Mouse (Mus musculus) C2C12 (cell line): ENCODE data around the gene Txndc2. TPM values are rescaled to one million over a fixed set of nuclear protein-coding genes. Genes with fewer than 3 reads are reported as not detected.

ENCODE experiments used
- H3K27me3 ChIP-seq: one replicate; pipeline ENCODE4 v1.6.1; 2011; ENCODE audit not compliant: control insufficient read depth, insufficient read depth, insufficient read length
- H3K36me3 ChIP-seq: one replicate; pipeline ENCODE4 v1.6.1; 2011; ENCODE audit not compliant: control insufficient read depth, insufficient read depth
- H3K4me3 ChIP-seq: one replicate; pipeline ENCODE4 v1.5.1; 2011; ENCODE audit warnings: mild to moderate bottlenecking, control low read depth; ENCODE audit not compliant: poor library complexity, insufficient read depth, severe bottlenecking
- H3K79me2 ChIP-seq: one replicate; pipeline ENCODE4 v1.6.1; 2011; ENCODE audit not compliant: control insufficient read depth, insufficient read depth
- H3K79me3 ChIP-seq: one replicate; pipeline ENCODE4 v1.6.1; 2011; ENCODE audit warnings: low read depth, control low read depth
- H3ac ChIP-seq: one replicate; pipeline ENCODE3; 2011; ENCODE audit warnings: low read depth; ENCODE audit not compliant: control insufficient read depth, insufficient read length
- CEBPB ChIP-seq: IDR thresholded peaks from one replicate; pipeline ENCODE4 v1.6.1; 2011; ENCODE audit warnings: low read depth, mild to moderate bottlenecking, control low read depth, moderate library complexity
- CTCF ChIP-seq: IDR thresholded peaks from one replicate; pipeline ENCODE4 v1.5.1; 2011; ENCODE audit not compliant: control insufficient read depth, insufficient read depth, insufficient read length
- FOSL1 ChIP-seq: IDR thresholded peaks from one replicate; pipeline ENCODE4 v1.8.0; 2011; ENCODE audit warnings: mild to moderate bottlenecking, low read length; ENCODE audit not compliant: poor library complexity, insufficient read depth, severe bottlenecking
- MAX ChIP-seq: IDR thresholded peaks from one replicate; pipeline ENCODE4 v1.6.1; 2011; ENCODE audit warnings: mild to moderate bottlenecking, control low read depth
- MYOD1 ChIP-seq: IDR thresholded peaks from one replicate; pipeline ENCODE4 v1.6.1; 2011; ENCODE audit warnings: low read depth; ENCODE audit not compliant: control insufficient read depth, insufficient read length
- MYOG ChIP-seq: IDR thresholded peaks from one replicate; pipeline ENCODE4 v1.6.1; 2011; ENCODE audit not compliant: control insufficient read depth, insufficient read length; ENCODE audit errors: extremely low read depth
- USF1 ChIP-seq: IDR thresholded peaks from one replicate; pipeline ENCODE4 v1.6.1; 2011; ENCODE audit warnings: low read depth, mild to moderate bottlenecking, control low read depth, moderate library complexity
- polyA plus RNA-seq: library from polyadenylated mRNA; unstranded; fragments of >200 nt; fragmentation: generic; extraction: Trizol; gene quantifications from one replicate; pipeline ENCODE4 v1.2.1, GENCODE M21; 2012; ENCODE audit warnings: missing spikeins

The Txndc2 gene
- polyA plus RNA-seq, 1 experiment: 0.12 TPM

- H3K36me3 ChIP-seq: peaks cover 9% of the 10 kb centered on the region
- TF ChIP-seq MAX (peak; percentile 76), CTCF (no peak), USF1 (peak; percentile 95), MYOG (no peak), FOSL1 (no peak), MYOD1 (no peak)
- no peaks in the 10 kb centered on the region for H3K27me3 ChIP-seq
- H3K4me3 ChIP-seq: peak within 1 kb of the TSS; percentile 95
- peaks cover 42% of the 10 kb centered on the region for H3K79me3 ChIP-seq
- peaks cover 47% of the 10 kb centered on the region for H3K79me2 ChIP-seq
- peak within 1 kb of the TSS; percentile 97 for H3ac ChIP-seq
Measured at GRCm38 (mm10) chr17:65613463-65614412, 28.2 kb downstream of the Txndc2 start, which contains the start of gene Vapa. Gene Vapa, minus strand, starts transcription at chr17:65613555.

- TF ChIP-seq USF1 (no peak), MAX (no peak), CEBPB (no peak), MYOG (no peak), MYOD1 (no peak)
- H3K27me3 ChIP-seq: no peaks in the 10 kb centered on the region
- peaks cover 16% of the 10 kb centered on the region for H3K36me3 ChIP-seq
- peaks cover 48% of the 10 kb centered on the region for H3K79me3 ChIP-seq
- peaks cover 53% of the 10 kb centered on the region for H3K79me2 ChIP-seq
- H3K4me3 ChIP-seq: peak overlapping the region; percentile 95
- H3ac ChIP-seq: peak overlapping the region; percentile 71
Measured at GRCm38 (mm10) chr17:65613142-65613462, 28.9 kb downstream of the Txndc2 start.

DNA sequence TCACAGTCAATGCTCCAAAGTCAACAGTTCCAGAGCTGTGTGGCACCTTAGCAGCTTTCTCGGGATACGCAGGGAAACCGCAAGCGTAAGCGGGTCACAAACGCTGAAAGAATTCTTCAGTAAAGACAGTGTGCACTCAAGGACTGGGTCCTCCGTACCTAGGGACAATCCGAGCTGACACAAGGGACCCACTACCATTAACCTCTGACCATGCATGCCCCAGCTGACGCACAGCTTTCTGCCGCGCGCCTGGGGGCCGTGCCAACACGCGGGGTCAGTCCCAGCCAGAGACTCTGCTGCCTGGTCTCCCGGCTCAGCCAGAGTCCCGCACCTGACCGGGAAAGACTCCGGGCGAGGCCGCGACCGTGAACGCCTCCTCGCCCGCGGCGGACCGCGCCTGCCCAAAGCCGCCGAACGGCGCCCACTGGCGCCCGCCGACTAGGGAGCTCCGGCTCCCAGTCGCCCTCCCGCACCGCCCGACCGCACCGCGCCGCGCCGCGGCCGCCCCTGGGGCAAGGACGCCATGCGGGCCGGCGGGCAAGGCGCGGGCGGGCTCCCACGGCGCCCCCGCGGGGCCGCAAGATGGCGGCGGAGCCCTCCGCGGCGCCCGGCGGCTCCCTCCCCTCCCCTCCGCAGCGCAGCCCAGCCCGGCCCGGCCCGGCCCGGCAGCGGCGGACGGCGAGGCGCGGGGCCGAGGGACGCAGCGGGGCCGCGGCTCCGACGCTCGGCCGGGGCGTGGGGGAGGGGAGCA, 29.4 kb downstream of the Txndc2 start:
- TF ChIP-seq CTCF (peak; percentile 14), MAX (no peak)
- Histone ChIP-seq H3K27me3 (no peaks in the 10 kb centered on the region), H3K79me3 (peaks cover 53% of the 10 kb centered on the region), H3K4me3 (peak overlapping the region; percentile 95), H3ac (peak overlapping the region; percentile 71), H3K79me2 (peaks cover 58% of the 10 kb centered on the region), H3K36me3 (peaks cover 17% of the 10 kb centered on the region)

DNA sequence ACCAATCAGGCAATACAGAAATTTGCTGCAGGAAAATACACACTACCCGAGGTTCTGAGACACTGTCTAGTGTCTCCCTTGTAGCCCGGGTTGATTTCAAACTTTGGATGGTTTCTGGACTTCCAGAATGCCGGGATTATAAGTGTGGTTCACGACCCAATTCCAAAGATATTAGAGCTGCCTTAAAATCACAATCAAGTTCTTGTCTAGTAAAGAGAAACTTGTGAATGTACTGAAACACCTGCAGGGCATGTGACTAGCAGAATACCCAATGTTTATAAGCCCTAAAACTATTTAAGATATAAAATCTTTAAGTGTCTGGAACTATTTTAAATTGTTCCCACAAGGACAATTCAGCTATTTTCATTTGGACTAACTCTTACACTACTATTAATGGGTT, 30.2 kb downstream of the Txndc2 start:
- H3K27me3 ChIP-seq: no peaks in the 10 kb centered on the region
- peaks cover 67% of the 10 kb centered on the region for H3K79me2 ChIP-seq
- peaks cover 62% of the 10 kb centered on the region for H3K79me3 ChIP-seq
- peaks cover 20% of the 10 kb centered on the region for H3K36me3 ChIP-seq
- peak overlapping the region; percentile 95 for H3K4me3 ChIP-seq
- peak overlapping the region; percentile 13 for H3ac ChIP-seq
- no peak for TF ChIP-seq MYOG
- no peak for TF ChIP-seq USF1
- TF ChIP-seq MAX: no peak
- no peak for TF ChIP-seq CEBPB
- TF ChIP-seq MYOD1: no peak
- no peak for TF ChIP-seq FOSL1
- TF ChIP-seq CTCF: no peak

GRCm38 (mm10) chr17:65608743-65609142, 33.2 kb downstream of the Txndc2 start:
- no peak overlapping the region for H3K4me3 ChIP-seq
- no peaks in the 10 kb centered on the region for H3K27me3 ChIP-seq
- H3K36me3 ChIP-seq: peaks cover 20% of the 10 kb centered on the region
- no peak for TF ChIP-seq FOSL1
- no peak for TF ChIP-seq USF1
- TF ChIP-seq CTCF: no peak
- TF ChIP-seq MYOD1: no peak
- no peak for TF ChIP-seq MYOG
- no peak for TF ChIP-seq CEBPB
- no peak for TF ChIP-seq MAX
- no peak overlapping the region for H3ac ChIP-seq
- peaks cover 92% of the 10 kb centered on the region for H3K79me3 ChIP-seq
- peaks cover 97% of the 10 kb centered on the region for H3K79me2 ChIP-seq

DNA sequence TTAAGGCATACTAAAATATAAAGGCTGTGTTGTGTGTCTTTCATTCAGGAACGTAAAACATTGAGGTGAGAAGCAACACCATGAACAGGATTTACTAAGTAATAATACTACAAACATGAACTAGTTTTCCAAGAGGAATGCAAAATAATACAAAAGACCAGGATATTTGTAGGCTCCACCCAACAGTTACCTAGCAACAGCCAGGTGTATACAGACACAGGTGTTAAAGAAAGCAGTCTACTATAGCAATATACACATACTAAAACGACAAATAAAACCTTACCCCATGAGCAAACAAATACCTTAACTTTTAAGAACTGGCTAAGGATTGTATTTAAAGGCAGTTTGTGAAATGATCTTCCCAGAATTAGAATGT, 33.7 kb downstream of the Txndc2 start:
- Histone ChIP-seq H3K27me3 (no peaks in the 10 kb centered on the region), H3K4me3 (no peak overlapping the region), H3K79me2 (peaks cover 100% of the 10 kb centered on the region)

More for the DNA sequence above, 33.7 kb downstream of the Txndc2 start:
- Histone ChIP-seq H3ac (no peak overlapping the region), H3K36me3 (peaks cover 20% of the 10 kb centered on the region), H3K79me3 (peaks cover 96% of the 10 kb centered on the region)
- TF ChIP-seq MYOD1 (no peak), MYOG (no peak), USF1 (no peak), CEBPB (no peak), MAX (no peak), CTCF (no peak), FOSL1 (no peak)
